Mouse (Mus musculus): ENCODE results near the gene Ube2m.

The Ube2m gene

GRCm38 (mm10) chr7:13034148-13034977 lies 3.7 kb downstream of the Ube2m start, which contains the start of gene Chmp2a:
Chmp2a (minus strand) TSS chr7:13034807.
- DNase-seq (ENCODE audit: low read depth, low spot score): peak; percentile 98

GRCm38 (mm10) chr7:13033451-13034147 lies 4.5 kb downstream of the Ube2m start:
- DNase-seq (ENCODE audit: low read depth, low spot score): no peak

- no peak for DNase-seq (ENCODE audit: low read depth, low spot score)
These were observed 5.5 kb downstream of the Ube2m start for GRCm38 (mm10) chr7:13032541-13032940.

- DNase-seq (ENCODE audit: low read depth, low spot score): no peak
These were observed 6.1 kb downstream of the Ube2m start for GRCm38 (mm10) chr7:13031983-13032382.

- DNase-seq (ENCODE audit: low read depth, low spot score): peak; percentile 61
These were observed 7.0 kb downstream of the Ube2m start for GRCm38 (mm10) chr7:13031069-13031468.

GRCm38 (mm10) chr7:13028986-13029385 lies 9.1 kb downstream of the Ube2m start:
- no peak for DNase-seq (ENCODE audit: low read depth, low spot score)

- DNase-seq (ENCODE audit: low read depth, low spot score): no peak
These were observed 12.5 kb downstream of the Ube2m start for GRCm38 (mm10) chr7:13025511-13026112.

GRCm38 (mm10) chr7:13024805-13025204 lies 13.3 kb downstream of the Ube2m start:
- peak; percentile 77 for DNase-seq (ENCODE audit: low read depth, low spot score)

GRCm38 (mm10) chr7:13023928-13024731 lies 13.9 kb downstream of the Ube2m start:
- DNase-seq (ENCODE audit: low read depth, low spot score): peak; percentile 97

- DNase-seq (ENCODE audit: low read depth, low spot score): peak; percentile 72
These were observed 15.1 kb downstream of the Ube2m start for GRCm38 (mm10) chr7:13022773-13023535.

GRCm38 (mm10) chr7:13015217-13015616 lies 22.9 kb downstream of the Ube2m start:
- no peak for DNase-seq (ENCODE audit: low read depth, low spot score)

- no peak for DNase-seq (ENCODE audit: low read depth, low spot score)
These were observed 23.7 kb downstream of the Ube2m start for GRCm38 (mm10) chr7:13014275-13014839.

GRCm38 (mm10) chr7:13013671-13014070 lies 24.4 kb downstream of the Ube2m start:
- no peak for DNase-seq (ENCODE audit: low read depth, low spot score)

GRCm38 (mm10) chr7:13010005-13010908 lies 27.8 kb downstream of the Ube2m start, which contains the start of gene Zbtb45:
Zbtb45 (minus strand) TSS chr7:13010034.
- DNase-seq (ENCODE audit: low read depth, low spot score): no peak

- peak; percentile 95 for DNase-seq (ENCODE audit: low read depth, low spot score)
These were observed 28.7 kb downstream of the Ube2m start for GRCm38 (mm10) chr7:13009143-13010004.

GRCm38 (mm10) chr7:13007341-13008092 lies 30.6 kb downstream of the Ube2m start:
- no peak for DNase-seq (ENCODE audit: low read depth, low spot score)

- DNase-seq (ENCODE audit: low read depth, low spot score): no peak
These were observed 31.5 kb downstream of the Ube2m start for GRCm38 (mm10) chr7:13006531-13006930.

GRCm38 (mm10) chr7:13006011-13006410 lies 32.1 kb downstream of the Ube2m start:
- no peak for DNase-seq (ENCODE audit: low read depth, low spot score)
